Mouse (Mus musculus) ES-Bruce4 (cell line): ENCODE data around the gene Nos3. TPM values are rescaled to one million over a fixed set of nuclear protein-coding genes. Genes with fewer than 3 reads are reported as not detected.

Experiments
- H3K27ac ChIP-seq: 2 replicates; pipeline ENCODE4 v1.5.1; 2012; ENCODE audit warnings: low read length, inconsistent platforms; ENCODE audit not compliant: insufficient read depth
- H3K27me3 ChIP-seq: 2 replicates; pipeline ENCODE4 v1.6.1; 2012; ENCODE audit warnings: mild to moderate bottlenecking, low read length, inconsistent platforms; ENCODE audit not compliant: control insufficient read depth, poor library complexity, insufficient read depth, severe bottlenecking
- H3K36me3 ChIP-seq: 2 replicates; pipeline ENCODE4 v1.6.1; 2012; ENCODE audit warnings: inconsistent platforms, mild to moderate bottlenecking, low read length, moderate library complexity; ENCODE audit not compliant: control insufficient read depth, poor library complexity, insufficient read depth, severe bottlenecking
- H3K4me1 ChIP-seq: one replicate; pipeline ENCODE4 v1.8.1; 2011; ENCODE audit warnings: low read length; ENCODE audit not compliant: control insufficient read depth, insufficient read depth
- H3K4me3 ChIP-seq: 2 replicates; pipeline ENCODE4 v1.5.1; 2011; ENCODE audit warnings: low read depth, mild to moderate bottlenecking, low read length
- H3K9ac ChIP-seq: 2 replicates; pipeline ENCODE4 v1.6.1; 2012; ENCODE audit warnings: low read depth, mild to moderate bottlenecking, inconsistent platforms; ENCODE audit not compliant: poor library complexity, severe bottlenecking
- H3K9me3 ChIP-seq: replicated peaks from 2 replicates; pipeline ENCODE4 v1.6.1; 2012; ENCODE audit warnings: mild to moderate bottlenecking, low read length, inconsistent platforms; ENCODE audit not compliant: control insufficient read depth, poor library complexity, insufficient read depth, severe bottlenecking
- CTCF ChIP-seq: IDR thresholded peaks from one replicate; pipeline ENCODE4 v1.8.1; 2011; ENCODE audit warnings: low read depth, low read length
- EP300 ChIP-seq: IDR thresholded peaks from 2 replicates; pipeline ENCODE4 v1.6.1; 2011; ENCODE audit warnings: low read depth, low read length; ENCODE audit not compliant: insufficient read depth
- POLR2A ChIP-seq: IDR thresholded peaks from one replicate; pipeline ENCODE4 v1.8.1; 2011; ENCODE audit warnings: low read length; ENCODE audit not compliant: insufficient read depth
- polyA plus RNA-seq: library from polyadenylated mRNA; stranded (reverse); fragments of >200 nt; gene quantifications from 2 replicates; pipeline ENCODE4 v1.2.4, GENCODE M21; 2011; ENCODE audit warnings: low read depth; ENCODE audit not compliant: missing spikeins, insufficient read depth, insufficient read length

Gene Nos3
- polyA plus RNA-seq, 1 experiment, result 1.2 TPM

DNA sequence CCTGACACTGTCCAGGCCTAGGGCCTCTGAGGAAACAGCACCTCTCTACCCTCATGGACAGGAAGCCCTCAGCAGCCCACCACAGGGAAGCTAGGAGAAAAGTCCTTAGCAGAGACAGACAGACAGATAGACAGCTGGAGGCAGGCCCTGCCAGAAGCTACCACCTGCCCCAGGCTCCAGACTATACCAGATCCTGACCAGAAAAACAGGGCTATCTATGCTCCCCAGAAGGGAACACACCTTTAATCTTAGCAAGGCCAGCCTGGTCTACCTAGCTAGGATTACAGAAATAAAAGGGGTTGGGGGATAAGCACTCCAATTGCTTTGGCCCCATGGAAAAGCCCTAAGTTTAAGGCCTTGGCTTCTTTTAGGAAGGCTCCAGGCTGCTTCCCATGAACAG is 21.2 kb upstream of the Nos3 start:
- no peak for TF ChIP-seq CTCF
- no peak for TF ChIP-seq EP300
- TF ChIP-seq POLR2A, result no peak
- no peaks in the 10 kb centered on the region for H3K36me3 ChIP-seq
- H3K27ac ChIP-seq, result no peak overlapping the region
- no peak overlapping the region for H3K4me3 ChIP-seq
- no peaks in the 10 kb centered on the region for H3K9me3 ChIP-seq
- H3K27me3 ChIP-seq, result no peaks in the 10 kb centered on the region
- peaks cover 5% of the 10 kb centered on the region for H3K4me1 ChIP-seq
- H3K9ac ChIP-seq, result no peak overlapping the region

DNA sequence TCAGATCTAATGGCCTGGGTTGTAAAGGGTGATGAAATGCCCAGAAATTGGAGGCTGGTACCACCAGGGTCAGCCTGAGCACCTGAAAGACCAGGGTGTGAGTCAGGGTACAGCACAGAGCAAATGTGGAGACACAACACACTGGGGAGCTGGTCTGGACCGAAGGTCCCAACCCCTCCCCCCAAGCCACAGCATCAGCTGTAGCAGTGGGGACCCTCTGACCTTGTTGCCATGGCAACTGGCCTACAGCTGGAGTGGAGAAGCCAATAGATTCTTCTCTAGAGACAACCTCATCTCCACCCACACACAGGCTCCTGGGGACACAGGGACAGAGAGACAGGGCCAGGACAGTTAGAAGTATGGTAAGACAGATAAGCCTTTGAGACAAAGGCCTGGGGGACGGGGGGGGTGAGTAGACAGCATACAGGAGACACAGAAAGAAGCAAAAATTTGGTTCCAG is 20.6 kb upstream of the Nos3 start:
- Histone ChIP-seq H3K27ac (no peak overlapping the region), H3K4me3 (no peak overlapping the region), H3K9me3 (no peaks in the 10 kb centered on the region), H3K4me1 (peaks cover 5% of the 10 kb centered on the region), H3K9ac (no peak overlapping the region), H3K36me3 (no peaks in the 10 kb centered on the region), H3K27me3 (no peaks in the 10 kb centered on the region)
- TF ChIP-seq CTCF (no peak), EP300 (no peak), POLR2A (no peak)

DNA sequence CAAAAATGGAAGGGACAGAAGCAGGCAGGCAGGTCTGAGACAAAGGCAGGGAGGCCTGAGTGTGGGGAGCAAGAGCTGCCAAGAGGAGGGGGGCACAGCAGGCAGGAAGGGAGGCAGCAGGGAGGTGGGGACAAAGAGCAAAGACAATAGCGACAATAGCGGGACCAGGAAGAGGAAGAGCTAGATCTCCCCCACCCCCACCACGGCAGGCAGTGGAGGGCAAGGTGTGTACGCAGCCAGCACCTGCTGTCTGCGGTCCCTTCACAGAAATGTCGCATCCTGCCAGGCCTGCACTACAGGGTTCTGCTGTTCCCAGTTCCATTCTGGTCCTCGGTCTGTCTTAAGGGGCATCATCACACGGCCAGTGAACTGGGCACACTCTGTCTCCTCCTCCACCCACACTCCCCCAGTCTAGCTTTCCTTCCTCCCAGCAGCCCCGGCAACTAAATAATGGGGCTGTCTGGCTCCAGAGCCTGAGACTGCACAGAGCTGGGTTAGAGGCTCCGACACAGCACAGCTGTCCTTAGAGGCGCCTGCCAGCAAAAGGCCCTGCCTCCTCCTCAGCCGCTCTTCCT is 20.0 kb upstream of the Nos3 start:
- TF ChIP-seq EP300 (no peak), POLR2A (no peak), CTCF (no peak)
- Histone ChIP-seq H3K9me3 (no peaks in the 10 kb centered on the region), H3K27me3 (no peaks in the 10 kb centered on the region), H3K27ac (no peak overlapping the region), H3K9ac (no peak overlapping the region), H3K36me3 (no peaks in the 10 kb centered on the region), H3K4me3 (no peak overlapping the region), H3K4me1 (peaks cover 5% of the 10 kb centered on the region)

DNA sequence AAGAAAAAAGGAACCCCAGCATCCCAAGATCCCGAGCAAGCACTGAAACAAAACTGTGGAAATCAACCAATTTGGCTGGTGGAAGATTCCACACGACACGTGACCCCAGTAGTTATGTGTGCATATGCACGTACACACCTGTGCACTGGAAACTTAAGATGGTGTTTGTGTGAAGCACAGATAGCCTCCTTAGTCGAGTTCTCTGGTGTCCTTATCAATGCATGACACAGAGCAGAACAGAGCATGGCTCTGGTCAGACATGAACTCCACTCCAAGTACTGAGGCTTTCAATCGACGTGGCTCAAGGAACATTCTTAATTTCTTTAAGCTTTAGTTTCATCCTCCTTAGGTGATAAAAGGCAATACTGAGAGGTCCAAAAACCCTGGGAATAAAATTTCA is 18.3 kb upstream of the Nos3 start:
- H3K27me3 ChIP-seq, result no peaks in the 10 kb centered on the region

DNA sequence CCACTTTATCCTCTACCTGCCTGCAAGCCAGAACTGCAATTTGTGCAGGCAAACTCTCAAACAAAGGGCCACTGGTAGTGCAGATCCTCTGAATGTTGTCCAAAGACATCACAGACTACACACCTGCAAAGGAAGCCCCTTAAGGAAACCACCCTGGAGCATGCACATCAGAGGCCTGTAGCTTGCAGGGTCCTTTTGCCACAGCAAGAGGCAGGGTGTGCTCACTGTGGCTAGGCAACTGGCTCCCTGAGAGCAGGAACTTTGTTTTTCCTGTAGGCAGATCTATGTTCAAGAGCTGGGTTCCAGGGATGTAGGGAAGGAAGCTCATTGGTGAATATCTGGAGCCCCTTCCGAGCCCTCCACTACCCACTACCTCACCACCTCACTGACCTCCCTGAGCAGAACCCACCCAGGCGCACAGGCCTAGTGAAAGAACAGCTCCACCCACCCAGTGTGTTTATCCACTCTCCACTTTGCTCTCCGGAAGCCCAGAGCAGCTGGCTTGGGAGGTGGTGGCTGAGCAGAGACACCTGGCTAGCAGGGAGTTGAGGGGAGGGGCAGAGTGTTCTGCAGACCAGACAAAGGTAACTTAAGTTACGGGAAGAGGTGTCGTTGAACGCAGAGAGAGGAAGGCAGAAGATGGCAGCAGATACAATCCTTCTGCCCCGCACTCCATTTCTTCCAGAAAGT is 17.3 kb upstream of the Nos3 start:
- no peak overlapping the region for H3K27ac ChIP-seq
- TF ChIP-seq POLR2A, result no peak
- TF ChIP-seq CTCF, result no peak
- TF ChIP-seq EP300, result no peak
- H3K4me1 ChIP-seq, result peaks cover 7% of the 10 kb centered on the region
- no peaks in the 10 kb centered on the region for H3K9me3 ChIP-seq
- no peak overlapping the region for H3K4me3 ChIP-seq
- H3K27me3 ChIP-seq, result no peaks in the 10 kb centered on the region
- H3K9ac ChIP-seq, result no peak overlapping the region
- no peaks in the 10 kb centered on the region for H3K36me3 ChIP-seq

More for the DNA sequence above, 18.3 kb upstream of the Nos3 start:
- no peak overlapping the region for H3K9ac ChIP-seq
- H3K4me1 ChIP-seq, result peaks cover 7% of the 10 kb centered on the region
- H3K4me3 ChIP-seq, result no peak overlapping the region
- H3K9me3 ChIP-seq, result no peaks in the 10 kb centered on the region
- no peak overlapping the region for H3K27ac ChIP-seq
- no peaks in the 10 kb centered on the region for H3K36me3 ChIP-seq
- no peak for TF ChIP-seq CTCF
- TF ChIP-seq EP300, result no peak
- TF ChIP-seq POLR2A, result no peak

DNA sequence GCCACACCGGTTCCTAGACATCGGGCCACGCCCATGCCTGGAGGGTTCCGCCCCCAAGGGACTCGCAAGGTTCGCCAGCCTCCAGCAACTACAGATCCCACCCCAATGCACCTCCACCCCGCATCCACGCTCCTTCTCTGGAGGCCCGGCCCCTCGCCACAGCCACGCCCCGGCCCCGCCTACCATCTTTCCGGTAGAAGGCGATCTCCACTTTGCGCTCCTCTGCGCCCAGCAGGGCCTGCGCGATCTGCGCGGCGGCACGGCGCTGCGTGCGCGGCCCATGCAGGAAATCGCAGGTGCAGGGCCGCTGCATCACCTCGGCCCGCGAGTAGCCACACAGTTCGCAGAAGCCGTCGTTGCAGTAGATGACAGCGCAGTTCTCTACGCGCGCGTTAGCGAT is 16.5 kb upstream of the Nos3 start:
- Histone ChIP-seq H3K27me3 (no peaks in the 10 kb centered on the region), H3K36me3 (no peaks in the 10 kb centered on the region), H3K9ac (0 out of 2 replicates have a peak overlapping the region, but pooled peaks have one; percentile 24), H3K4me3 (peak overlapping the region; percentile 65), H3K27ac (no peak overlapping the region), H3K4me1 (peaks cover 7% of the 10 kb centered on the region), H3K9me3 (no peaks in the 10 kb centered on the region)
- peak; percentile 41 for TF ChIP-seq POLR2A
- no peak for TF ChIP-seq EP300
- no peak for TF ChIP-seq CTCF
